Mouse (Mus musculus) lung, postnatal 0 days (tissue): ENCODE measurements around the gene Slc44a1. TPM values are rescaled to one million over a fixed set of nuclear protein-coding genes. Genes with fewer than 3 reads are reported as not detected.

Experiments used
- ATAC-seq: fragments of 200-750 bp; cut with Nextera tagmentation; 2 replicates; pipeline ENCODE4 v1.8.0; 2017; ENCODE audit warnings: moderate library complexity
- DNase-seq: peaks from one replicate; pipeline ENCODE4 v3.0.0-alpha.2; 2016; ENCODE audit warnings: low spot score
- H3K27ac ChIP-seq: fragments of 300-500 bp; sonication (generic); 2 replicates; pipeline ENCODE4 v1.5.1; 2014; ENCODE audit warnings: antibody characterized with exemption, mild to moderate bottlenecking, low read length, mixed read lengths
- H3K27me3 ChIP-seq: fragments of 300-500 bp; sonication (generic); replicated peaks from 2 replicates; pipeline ENCODE4 v1.6.1; 2014; ENCODE audit warnings: low read length, mixed read lengths; ENCODE audit not compliant: insufficient read depth
- H3K36me3 ChIP-seq: fragments of 300-500 bp; sonication (generic); 2 replicates; pipeline ENCODE4 v1.6.1; 2014; ENCODE audit warnings: low read length, mixed read lengths; ENCODE audit not compliant: insufficient read depth
- H3K4me1 ChIP-seq: fragments of 300-500 bp; sonication (generic); 2 replicates; pipeline ENCODE4 v1.6.1; 2014; ENCODE audit warnings: antibody characterized with exemption, low read depth, low read length, mixed read lengths; ENCODE audit not compliant: insufficient read depth
- H3K4me2 ChIP-seq: fragments of 300-500 bp; sonication (generic); replicated peaks from 2 replicates; pipeline ENCODE4 v1.6.1; 2014; ENCODE audit warnings: low read depth, mild to moderate bottlenecking, low read length, moderate library complexity, mixed read lengths
- H3K4me3 ChIP-seq: fragments of 300-500 bp; sonication (generic); 2 replicates; pipeline ENCODE4 v1.5.1; 2014; ENCODE audit warnings: low read depth, low read length
- H3K9ac ChIP-seq: fragments of 300-500 bp; sonication (generic); replicated peaks from 2 replicates; pipeline ENCODE4 v1.6.1; 2014; ENCODE audit warnings: low read depth, mild to moderate bottlenecking
- H3K9me3 ChIP-seq: fragments of 300-500 bp; sonication (generic); 2 replicates; pipeline ENCODE4 v1.6.1; 2016; ENCODE audit warnings: low read length, mixed read lengths
- CTCF ChIP-seq: IDR thresholded peaks from 2 replicates; pipeline ENCODE4 v1.5.1; 2016; ENCODE audit warnings: antibody characterized with exemption, mild to moderate bottlenecking
- EP300 ChIP-seq: IDR thresholded peaks from 2 replicates; pipeline ENCODE4 v1.6.1; 2016; ENCODE audit warnings: antibody characterized with exemption, mild to moderate bottlenecking, control low read depth
- WGBS: fragments of 180-500 bp; shearing (Covaris S2); extraction: QIAGEN DNeasy Blood & Tissue Kit; methylation state at CpG from one replicate; pipeline ENCODE4 v1.1.7; 2014; 5-methylcytosine and 5-hydroxymethylcytosine counted together
- polyA plus RNA-seq: library from polyadenylated mRNA; unstranded; fragments of >200 nt; fragmentation: Nextera tagmentation; extraction: Ambion mirVana; gene quantifications from 2 replicates; pipeline ENCODE4 v1.2.1, GENCODE M21; 2015

Gene Slc44a1
- polyA plus RNA-seq, 1 experiment from 2014 or later: 30.4 TPM

GRCm38 (mm10) chr4:53450736-53451135, 10.5 kb downstream of the Slc44a1 start:
- no peaks in the 10 kb centered on the region; the same call in 1 of the 2 replicates for H3K4me1 ChIP-seq
- H3K4me3 ChIP-seq: no peak overlapping the region
- no peak for TF ChIP-seq EP300
- TF ChIP-seq CTCF: no peak
- no peak overlapping the region for H3K27ac ChIP-seq
- DNase-seq (no peak), ATAC-seq (no peak)
- H3K9ac ChIP-seq: no peak overlapping the region
- no peaks in the 10 kb centered on the region for H3K27me3 ChIP-seq
- no peaks in the 10 kb centered on the region for H3K36me3 ChIP-seq
- no peaks in the 10 kb centered on the region for H3K9me3 ChIP-seq
- H3K4me2 ChIP-seq: no peak overlapping the region
- WGBS: 50% methylated on average over 7 of the region's 7 CpGs

DNA sequence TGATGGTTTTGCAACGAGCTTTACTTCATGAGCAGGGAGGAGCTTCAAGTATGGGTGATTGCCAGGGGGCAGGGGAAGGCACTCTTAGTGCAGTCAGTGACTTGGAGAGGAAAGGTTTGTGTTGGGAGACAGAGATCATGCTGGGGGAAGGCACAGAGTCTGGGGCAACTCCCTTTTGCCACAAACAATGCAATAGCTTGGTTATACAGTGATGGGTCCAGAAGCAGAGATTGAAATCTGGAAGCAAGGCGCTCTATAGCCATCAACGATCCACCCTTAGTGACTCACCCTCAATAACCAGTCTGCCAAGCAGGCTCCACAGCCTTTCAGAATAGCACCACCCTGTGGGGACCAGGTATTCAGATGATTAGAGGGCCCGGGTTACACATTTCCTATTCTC, 11.7 kb downstream of the Slc44a1 start:
- 31% methylated on average over 4 of the region's 4 CpGs for WGBS
- no peak overlapping the region for H3K9ac ChIP-seq
- H3K27me3 ChIP-seq: no peaks in the 10 kb centered on the region
- ATAC-seq (peak; percentile 79), DNase-seq (peak; percentile 86)
- H3K4me3 ChIP-seq: no peak overlapping the region
- no peak overlapping the region for H3K4me2 ChIP-seq
- H3K27ac ChIP-seq: no peak overlapping the region
- no peaks in the 10 kb centered on the region for H3K36me3 ChIP-seq
- no peaks in the 10 kb centered on the region; the same call in 1 of the 2 replicates for H3K4me1 ChIP-seq
- H3K9me3 ChIP-seq: no peaks in the 10 kb centered on the region
- TF ChIP-seq EP300: no peak; the same call in 1 of the 2 replicates
- TF ChIP-seq CTCF: peak; percentile 66

GRCm38 (mm10) chr4:53452457-53452856, 12.2 kb downstream of the Slc44a1 start:
- no peak for ATAC-seq
- Histone ChIP-seq H3K4me1 (no peaks in the 10 kb centered on the region; the same call in 1 of the 2 replicates), H3K27me3 (no peaks in the 10 kb centered on the region), H3K4me3 (no peak overlapping the region), H3K27ac (no peak overlapping the region), H3K9ac (no peak overlapping the region), H3K4me2 (no peak overlapping the region), H3K9me3 (no peaks in the 10 kb centered on the region), H3K36me3 (no peaks in the 10 kb centered on the region)
- DNase-seq: no peak
- 69% methylated on average over 1 of the region's 1 CpGs for WGBS
- TF ChIP-seq CTCF (no peak), EP300 (no peak)

DNA sequence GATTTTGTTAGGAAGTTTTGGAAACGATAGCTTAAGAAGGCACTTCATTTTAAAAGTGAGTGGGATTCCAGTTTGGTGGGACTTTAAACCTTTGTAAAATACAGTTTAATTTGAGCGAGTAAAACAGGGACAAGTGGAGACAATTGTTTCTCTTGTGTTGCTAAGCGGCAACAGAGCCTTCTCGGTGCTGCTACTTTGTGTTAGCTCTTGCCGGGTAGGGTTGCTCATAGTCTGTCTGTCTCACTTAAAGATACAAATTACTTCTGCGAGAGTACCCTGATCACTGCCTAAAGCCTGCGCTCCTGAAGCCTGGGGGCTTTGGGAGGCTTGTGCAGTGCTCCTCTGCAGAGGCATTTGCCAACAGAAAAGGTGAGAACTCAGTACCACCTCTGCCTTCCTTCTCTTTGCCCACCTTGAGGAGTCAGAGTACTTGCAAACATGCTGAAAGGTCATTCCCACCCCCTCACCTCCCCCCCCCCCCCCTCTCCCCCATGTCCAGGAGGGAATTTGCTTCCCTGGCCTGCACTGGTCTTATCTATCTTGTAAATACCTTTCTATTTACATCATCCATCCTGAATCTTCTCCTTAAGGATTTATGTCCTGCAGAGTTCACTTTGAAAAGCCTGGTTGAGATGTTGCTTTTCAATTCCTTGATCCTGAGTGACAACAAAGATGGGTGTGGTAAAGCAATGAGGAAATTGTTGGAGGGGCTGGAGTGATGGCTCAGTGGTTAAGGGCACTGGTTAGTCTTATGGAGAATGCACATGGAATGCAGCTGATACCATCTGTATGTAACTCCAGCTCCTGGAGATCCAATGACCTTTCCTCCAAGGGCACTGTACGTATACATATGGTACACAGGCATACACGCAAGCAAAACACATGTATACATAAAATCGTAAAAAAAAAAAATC, 13.0 kb downstream of the Slc44a1 start:
- WGBS: 52% methylated on average over 10 of the region's 10 CpGs
- Histone ChIP-seq H3K4me2 (no peak overlapping the region), H3K9ac (no peak overlapping the region), H3K4me1 (no peaks in the 10 kb centered on the region; the same call in 1 of the 2 replicates), H3K27me3 (no peaks in the 10 kb centered on the region), H3K9me3 (no peaks in the 10 kb centered on the region), H3K27ac (no peak overlapping the region), H3K36me3 (no peaks in the 10 kb centered on the region), H3K4me3 (no peak overlapping the region)
- DNase-seq (no peak), ATAC-seq (no peak)
- no peak for TF ChIP-seq EP300
- no peak for TF ChIP-seq CTCF

GRCm38 (mm10) chr4:53455885-53456284, 15.7 kb downstream of the Slc44a1 start:
- TF ChIP-seq CTCF (no peak), EP300 (no peak)
- Histone ChIP-seq H3K4me1 (no peaks in the 10 kb centered on the region; the same call in 1 of the 2 replicates), H3K36me3 (no peaks in the 10 kb centered on the region), H3K27me3 (no peaks in the 10 kb centered on the region), H3K27ac (no peak overlapping the region), H3K4me3 (no peak overlapping the region), H3K9me3 (no peaks in the 10 kb centered on the region), H3K9ac (no peak overlapping the region), H3K4me2 (no peak overlapping the region)
- no peak for ATAC-seq
- no peak for DNase-seq
- 65% methylated on average over 2 of the region's 2 CpGs for WGBS

GRCm38 (mm10) chr4:53456570-53456969, 16.4 kb downstream of the Slc44a1 start:
- H3K4me3 ChIP-seq: no peak overlapping the region
- ATAC-seq: no peak
- no peaks in the 10 kb centered on the region for H3K36me3 ChIP-seq
- no peak overlapping the region for H3K4me2 ChIP-seq
- WGBS: 87% methylated on average over 6 of the region's 6 CpGs
- DNase-seq: no peak
- H3K27me3 ChIP-seq: no peaks in the 10 kb centered on the region
- H3K27ac ChIP-seq: no peak overlapping the region
- no peaks in the 10 kb centered on the region; the same call in 1 of the 2 replicates for H3K4me1 ChIP-seq
- H3K9ac ChIP-seq: no peak overlapping the region
- TF ChIP-seq CTCF: no peak
- no peak for TF ChIP-seq EP300
- H3K9me3 ChIP-seq: no peaks in the 10 kb centered on the region
